Mouse (Mus musculus) hindbrain, embryonic 16.5 days (tissue): ENCODE results near the gene Gm14139. TPM values are rescaled to one million over a fixed set of nuclear protein-coding genes. Genes with fewer than 3 reads are reported as not detected.
A peak's percentile ranks its signal among the peaks of the same experiment; 100 is the strongest.
"Not testable (repeated sequence)": the region's sequence is repeated elsewhere in the genome, so short reads cannot be mapped to it uniquely, and the experiment has no call there.

ENCODE experiments used
- ATAC-seq: fragments of 200-750 bp; cut with Nextera tagmentation; 2 replicates; pipeline ENCODE4 v1.8.0; 2017; ENCODE audit warnings: moderate TSS enrichment, moderate library complexity
- H3K27ac ChIP-seq: fragments of 300-500 bp; sonication (generic); 2 replicates; pipeline ENCODE4 v1.5.1; 2014; ENCODE audit warnings: low read depth, mild to moderate bottlenecking, control low read depth, low read length, moderate library complexity
- H3K27me3 ChIP-seq: fragments of 300-500 bp; sonication (generic); replicated peaks from 2 replicates; pipeline ENCODE4 v1.6.1; 2014; ENCODE audit warnings: low read length; ENCODE audit not compliant: control insufficient read depth, insufficient read depth
- H3K36me3 ChIP-seq: fragments of 300-500 bp; sonication (generic); 2 replicates; pipeline ENCODE4 v1.6.1; 2014; ENCODE audit warnings: mild to moderate bottlenecking, low read length, moderate library complexity, mixed read lengths; ENCODE audit not compliant: control insufficient read depth, insufficient read depth
- H3K4me1 ChIP-seq: fragments of 300-500 bp; sonication (generic); 2 replicates; pipeline ENCODE4 v1.6.1; 2014; ENCODE audit warnings: low read depth, low read length; ENCODE audit not compliant: control insufficient read depth, insufficient read depth
- H3K4me2 ChIP-seq: fragments of 300-500 bp; sonication (generic); 2 replicates; pipeline ENCODE4 v1.6.1; 2014; ENCODE audit warnings: mild to moderate bottlenecking, low read length, control low read depth, moderate library complexity
- H3K4me3 ChIP-seq: fragments of 300-500 bp; sonication (generic); 2 replicates; pipeline ENCODE4 v1.5.1; 2014; ENCODE audit warnings: mild to moderate bottlenecking, low read length, control low read depth, moderate library complexity
- H3K9ac ChIP-seq: fragments of 300-500 bp; sonication (generic); 2 replicates; pipeline ENCODE4 v1.6.1; 2014; ENCODE audit warnings: low read depth, mild to moderate bottlenecking, control low read depth, low read length, moderate library complexity
- H3K9me3 ChIP-seq: fragments of 300-500 bp; sonication (generic); 2 replicates; pipeline ENCODE4 v1.6.1; 2014; ENCODE audit warnings: mild to moderate bottlenecking, low read length, moderate library complexity; ENCODE audit not compliant: control insufficient read depth
- WGBS: fragments of 180-500 bp; shearing (Covaris S2); extraction: QIAGEN DNeasy Blood & Tissue Kit; methylation state at CpG from one replicate; pipeline ENCODE4 v1.1.7; 2014; 5-methylcytosine and 5-hydroxymethylcytosine counted together
- polyA plus RNA-seq: library from polyadenylated mRNA; unstranded; fragments of >200 nt; fragmentation: Nextera tagmentation; extraction: Ambion mirVana; gene quantifications from 2 replicates; pipeline ENCODE4 v1.2.1, GENCODE M21; 2015

Gm14139 gene
- not detected in 2 replicates for polyA plus RNA-seq

- not testable (repeated sequence) for H3K9ac ChIP-seq, H3K27ac ChIP-seq, ATAC-seq, H3K4me3 ChIP-seq, H3K4me1 ChIP-seq, H3K27me3 ChIP-seq, H3K4me2 ChIP-seq, H3K36me3 ChIP-seq
- peaks cover 11% of the 10 kb centered on the region for H3K9me3 ChIP-seq
- 82% methylated on average over 7 of the region's 7 CpGs for WGBS
Observed at GRCm38 (mm10) chr2:150181570-150181999, at the start of gene Gm14139. Gm14139 (plus strand) TSS chr2:150181755.

GRCm38 (mm10) chr2:150132002-150132401 lies 49.6 kb upstream of the Gm14139 start:
- not testable (repeated sequence) for H3K27ac ChIP-seq, ATAC-seq, H3K4me2 ChIP-seq, H3K4me3 ChIP-seq, H3K9ac ChIP-seq, H3K4me1 ChIP-seq, H3K27me3 ChIP-seq
- WGBS = 76% methylated on average over 1 of the region's 1 CpGs
- Histone ChIP-seq H3K9me3 (peaks cover 21% of the 10 kb centered on the region), H3K36me3 (peaks cover 16% of the 10 kb centered on the region)

- no peak overlapping the region for H3K4me3 ChIP-seq
- WGBS = 93% methylated on average over 2 of the region's 2 CpGs
- no peak for ATAC-seq
- H3K4me1 ChIP-seq = peaks cover 7% of the 10 kb centered on the region
- H3K9ac ChIP-seq = no peak overlapping the region
- H3K4me2 ChIP-seq = no peak overlapping the region
- H3K27ac ChIP-seq = no peak overlapping the region
- H3K9me3 ChIP-seq = peaks cover 20% of the 10 kb centered on the region
- peaks cover 16% of the 10 kb centered on the region for H3K36me3 ChIP-seq
- no peaks in the 10 kb centered on the region for H3K27me3 ChIP-seq
Observed at GRCm38 (mm10) chr2:150132773-150133172, 48.8 kb upstream of the Gm14139 start.

GRCm38 (mm10) chr2:150136435-150136897 lies 45.1 kb upstream of the Gm14139 start, which contains the start of gene Zfp120:
Zfp120 (minus strand) TSS chr2:150136708.
- Histone ChIP-seq H3K27me3 (no peaks in the 10 kb centered on the region), H3K36me3 (peaks cover 10% of the 10 kb centered on the region), H3K4me3 (peak within 1 kb of the TSS; percentile 55), H3K4me2 (peak within 1 kb of the TSS; percentile 64), H3K27ac (peak within 1 kb of the TSS; percentile 77), H3K9me3 (peaks cover 2% of the 10 kb centered on the region; the same call in 1 of the 2 replicates), H3K9ac (peak within 1 kb of the TSS; percentile 71), H3K4me1 (peaks cover 7% of the 10 kb centered on the region)
- WGBS = 0% methylated on average over 13 of the region's 13 CpGs
- peak; percentile 100 for ATAC-seq

GRCm38 (mm10) chr2:150166703-150167102 lies 14.9 kb upstream of the Gm14139 start:
- Histone ChIP-seq H3K9me3 (no peaks in the 10 kb centered on the region), H3K4me1 (no peaks in the 10 kb centered on the region), H3K27me3 (no peaks in the 10 kb centered on the region), H3K4me2 (no peak overlapping the region), H3K4me3 (no peak overlapping the region), H3K36me3 (no peaks in the 10 kb centered on the region), H3K9ac (no peak overlapping the region), H3K27ac (no peak overlapping the region)
- no peak for ATAC-seq

- Histone ChIP-seq H3K27ac (no peak overlapping the region), H3K4me1 (no peaks in the 10 kb centered on the region), H3K4me3 (no peak overlapping the region), H3K4me2 (no peak overlapping the region), H3K27me3 (no peaks in the 10 kb centered on the region), H3K9me3 (peaks cover 11% of the 10 kb centered on the region), H3K9ac (no peak overlapping the region), H3K36me3 (no peaks in the 10 kb centered on the region)
- ATAC-seq = no peak
Observed at GRCm38 (mm10) chr2:150173833-150174232, 7.7 kb upstream of the Gm14139 start.

- not testable (repeated sequence) for H3K4me3 ChIP-seq, H3K27me3 ChIP-seq, H3K4me1 ChIP-seq, H3K4me2 ChIP-seq, H3K9ac ChIP-seq, H3K36me3 ChIP-seq, H3K27ac ChIP-seq, ATAC-seq
- H3K9me3 ChIP-seq = peaks cover 11% of the 10 kb centered on the region
- WGBS = 85% methylated on average over 4 of the region's 4 CpGs
Observed at GRCm38 (mm10) chr2:150179579-150179978, 2.0 kb upstream of the Gm14139 start, which contains the start of gene Gm10770. Gm10770 (minus strand) TSS chr2:150179679.

- H3K27me3 ChIP-seq, H3K36me3 ChIP-seq, H3K4me3 ChIP-seq, ATAC-seq, H3K9ac ChIP-seq, H3K27ac ChIP-seq, H3K4me1 ChIP-seq, H3K4me2 ChIP-seq: not testable (repeated sequence)
- peaks cover 11% of the 10 kb centered on the region for H3K9me3 ChIP-seq
Observed at GRCm38 (mm10) chr2:150181046-150181445, 509 bp upstream of the Gm14139 start.

- under 1% methylated on average over 15 of the region's 15 CpGs for WGBS
- not testable (repeated sequence) for H3K4me1 ChIP-seq, H3K9me3 ChIP-seq, H3K36me3 ChIP-seq, H3K27me3 ChIP-seq
- ATAC-seq = peak; percentile 100
- Histone ChIP-seq H3K4me2 (peak within 1 kb of the TSS; percentile 57), H3K4me3 (peak within 1 kb of the TSS; percentile 46), H3K27ac (0 out of 2 replicates have a peak within 1 kb of the TSS, but pooled peaks have one; percentile 44), H3K9ac (peak within 1 kb of the TSS; percentile 60)
Observed at GRCm38 (mm10) chr2:150217600-150218362, 36.2 kb downstream of the Gm14139 start, which contains the start of gene Zfp937. Zfp937 (plus strand) TSS chr2:150218073.
